Mouse (Mus musculus): ENCODE measurements around the gene Kcnh4.

GRCm38 (mm10) chr11:100722493-100723028 is 37.2 kb downstream of the Kcnh4 start:
- no peak for TF ChIP-seq CTCF (IDR thresholded peaks at IDR 0.05; ENCODE audit: extremely low read depth, insufficient read depth, low read length)
- TF ChIP-seq POLR2A (IDR thresholded peaks at IDR 0.05; ENCODE audit: extremely low read depth, insufficient read depth, low read length), result no peak

Measured in cortical plate, adult 2 months (tissue).